Mouse (Mus musculus) cortical plate, adult 2 months (tissue): ENCODE data around the gene Dad1.

Experiments
- CTCF ChIP-seq: fragments of 200-500 bp; IDR thresholded peaks from 2 replicates; pipeline ENCODE4 v1.5.1; 2011; ENCODE audit warnings: mild to moderate bottlenecking, control low read depth, low read length; ENCODE audit not compliant: insufficient read depth; ENCODE audit errors: extremely low read depth
- POLR2A ChIP-seq: fragments of 200-500 bp; IDR thresholded peaks from 2 replicates; pipeline ENCODE4 v1.6.1; 2011; ENCODE audit warnings: mild to moderate bottlenecking, low read length, control low read depth; ENCODE audit not compliant: insufficient read depth; ENCODE audit errors: extremely low read depth

DNA sequence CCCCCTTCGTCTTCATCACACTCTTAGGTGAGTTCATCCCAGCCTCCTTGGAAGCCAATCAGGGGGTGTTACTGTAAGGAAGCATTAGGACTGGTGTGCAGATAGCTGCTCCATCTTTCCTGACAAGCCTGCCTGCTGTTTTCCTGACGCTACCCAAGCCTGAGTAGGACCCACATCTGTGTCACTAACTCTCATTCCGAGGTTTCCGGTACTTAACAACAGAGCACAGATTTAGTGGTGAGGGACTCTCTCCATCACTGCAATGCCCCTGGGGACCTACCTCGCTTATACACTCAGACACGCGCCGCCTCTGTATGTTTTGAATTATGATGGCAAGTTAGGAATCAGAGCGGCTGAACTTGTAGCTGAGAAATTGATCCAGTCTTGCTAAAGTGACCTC, 35.2 kb downstream of the Dad1 start:
- no peak for TF ChIP-seq CTCF
- TF ChIP-seq POLR2A, result no peak
